Mouse (Mus musculus) right cerebral cortex, postnatal 25 days (tissue): Measurements from ENCODE around the gene Gm49325.
"Not testable (repeated sequence)": the region's sequence is repeated elsewhere in the genome, so short reads cannot be mapped to it uniquely, and the experiment has no call there.

Source experiments
- DNase-seq: peaks from one replicate; pipeline ENCODE4 v3.0.0; 2022

The Gm49325 gene

GRCm38 (mm10) chr10:77685895-77686664, 80.1 kb downstream of the Gm49325 start, which contains the start of gene Tspear:
Gene Tspear, plus strand, starts transcription at chr10:77686569.
- no peak for DNase-seq

- no peak for DNase-seq
Measured at GRCm38 (mm10) chr10:77687021-77687420, 81.0 kb downstream of the Gm49325 start.

GRCm38 (mm10) chr10:77690356-77690807, 84.4 kb downstream of the Gm49325 start, which contains the start of gene Gm19402:
Gene Gm19402, minus strand, starts transcription at chr10:77690757.
- DNase-seq = not testable (repeated sequence)
